Mouse (Mus musculus) heart, adult 2 months (tissue): ENCODE measurements at regions not wholly inside any gene's neighbourhood (a gene's known extent, or its start where the extent isn't known, plus 50 kb on each side); places are given as distances from the start of the nearest gene placed in this dataset.

Experiments
- DNase-seq, 2 experiments: peaks; one replicate each; pipeline ENCODE4 v3.0.0; 2021
- H3K27ac ChIP-seq: fragments of 200-600 bp; 2 replicates; pipeline ENCODE4 v1.8.1; 2022
- H3K27me3 ChIP-seq: fragments of 200-500 bp; 2 replicates; pipeline ENCODE4 v1.6.1; 2012; ENCODE audit warnings: mild to moderate bottlenecking, low read length, inconsistent platforms, mixed read lengths; ENCODE audit not compliant: control insufficient read depth, insufficient read depth
- H3K36me3 ChIP-seq: fragments of 200-500 bp; 2 replicates; pipeline ENCODE4 v1.6.1; 2012; ENCODE audit warnings: low read length, inconsistent platforms; ENCODE audit not compliant: control insufficient read depth, insufficient read depth
- H3K4me1 ChIP-seq: fragments of 200-500 bp; 2 replicates; pipeline ENCODE4 v1.6.1; 2011; ENCODE audit warnings: low read length; ENCODE audit not compliant: control insufficient read depth, insufficient read depth
- H3K4me3 ChIP-seq: fragments of 200-600 bp; 2 replicates; pipeline ENCODE4 v1.8.1; 2022
- H3K79me2 ChIP-seq: fragments of 200-500 bp; replicated peaks from 2 replicates; pipeline ENCODE4 v1.6.1; 2012; ENCODE audit warnings: mild to moderate bottlenecking, inconsistent platforms, low read length, moderate library complexity, mixed read lengths; ENCODE audit not compliant: control insufficient read depth, insufficient read depth
- H3K9ac ChIP-seq: fragments of 200-500 bp; 2 replicates; pipeline ENCODE4 v1.6.1; 2012; ENCODE audit warnings: low read depth, mild to moderate bottlenecking, control low read depth, inconsistent platforms, low read length, mixed read lengths
- CTCF ChIP-seq: fragments of 200-600 bp; IDR thresholded peaks from 2 replicates; pipeline ENCODE4 v1.8.1; 2022; ENCODE audit warnings: antibody characterized with exemption, mild to moderate bottlenecking, moderate library complexity
- EP300 ChIP-seq: fragments of 200-500 bp; IDR thresholded peaks from 2 replicates; pipeline ENCODE4 v1.6.1; 2011; ENCODE audit warnings: low read depth, low read length, control low read depth; ENCODE audit not compliant: insufficient read depth
- POLR2A ChIP-seq: fragments of 200-500 bp; IDR thresholded peaks from 2 replicates; pipeline ENCODE4 v1.6.1; 2011; ENCODE audit warnings: mild to moderate bottlenecking, low read depth, low read length, control low read depth; ENCODE audit not compliant: insufficient read depth
- WGBS: fragments of 180-500 bp; shearing (Covaris S2); methylation state at CpG from one replicate; pipeline ENCODE4 v1.1.7; 2018; 5-methylcytosine and 5-hydroxymethylcytosine counted together
- intact Hi-C: fragments of 180-260 bp; cut with DNase I; formaldehyde crosslinking; loops from one replicate; pipeline ENCODE4 v1.15.1; 2025

GRCm38 (mm10) chr13:44149499-44149898 is 364.9 kb downstream of the Cd83 start:
- 63% methylated on average over 3 of the region's 3 CpGs for whole genome bisulfite sequencing
- H3K27ac ChIP-seq, result no peak overlapping the region
- TF ChIP-seq EP300, result no peak
- no peak for TF ChIP-seq POLR2A
- TF ChIP-seq CTCF, result no peak

GRCm38 (mm10) chr13:44151526-44151925 is 367.0 kb downstream of the Cd83 start:
- TF ChIP-seq POLR2A (no peak), CTCF (no peak), EP300 (no peak)
- Histone ChIP-seq H3K4me3 (no peak overlapping the region), H3K9ac (no peak overlapping the region), H3K36me3 (no peaks in the 10 kb centered on the region), H3K4me1 (peaks cover under 1% of the 10 kb centered on the region), H3K79me2 (no peaks in the 10 kb centered on the region), H3K27ac (no peak overlapping the region), H3K27me3 (no peaks in the 10 kb centered on the region)
- DNase-seq, result no peak
- intact Hi-C loops, result no loop called here
- 85% methylated on average over 6 of the region's 6 CpGs for WGBS

More at GRCm38 (mm10) chr13:44149499-44149898, 364.9 kb downstream of the Cd83 start:
- H3K4me3 ChIP-seq, result no peak overlapping the region
- H3K27me3 ChIP-seq, result no peaks in the 10 kb centered on the region
- H3K9ac ChIP-seq, result no peak overlapping the region
- DNase-seq, result no peak
- intact Hi-C loops, result no loop called here
- H3K4me1 ChIP-seq, result no peaks in the 10 kb centered on the region; the same call in 1 of the 2 replicates
- no peaks in the 10 kb centered on the region for H3K79me2 ChIP-seq
- H3K36me3 ChIP-seq, result no peaks in the 10 kb centered on the region

- WGBS, result 71% methylated on average over 10 of the region's 10 CpGs
- Histone ChIP-seq H3K79me2 (no peaks in the 10 kb centered on the region), H3K4me3 (no peak overlapping the region), H3K9ac (no peak overlapping the region), H3K27ac (no peak overlapping the region), H3K27me3 (no peaks in the 10 kb centered on the region), H3K36me3 (no peaks in the 10 kb centered on the region), H3K4me1 (peaks cover 2% of the 10 kb centered on the region; the same call in 1 of the 2 replicates)
- no peak for DNase-seq
- TF ChIP-seq CTCF (no peak), POLR2A (no peak), EP300 (no peak)
- intact Hi-C loops, result no loop called here
Measured at GRCm38 (mm10) chr13:44152806-44153613, 368.4 kb downstream of the Cd83 start.

GRCm38 (mm10) chr13:44153784-44154183 is 369.2 kb downstream of the Cd83 start:
- intact Hi-C loops, result no loop called here
- WGBS, result 93% methylated on average over 5 of the region's 5 CpGs
- no peak for DNase-seq

GRCm38 (mm10) chr13:44155956-44156355 is 371.4 kb downstream of the Cd83 start:
- H3K27ac ChIP-seq, result no peak overlapping the region
- H3K4me3 ChIP-seq, result no peak overlapping the region
- TF ChIP-seq POLR2A, result no peak
- TF ChIP-seq CTCF, result no peak
- TF ChIP-seq EP300, result no peak
- H3K36me3 ChIP-seq, result no peaks in the 10 kb centered on the region
- intact Hi-C loops, result no loop called here
- no peak for DNase-seq
- no peaks in the 10 kb centered on the region for H3K27me3 ChIP-seq
- WGBS, result 91% methylated on average over 4 of the region's 4 CpGs
- H3K4me1 ChIP-seq, result peaks cover 5% of the 10 kb centered on the region
- no peak overlapping the region for H3K9ac ChIP-seq
- H3K79me2 ChIP-seq, result no peaks in the 10 kb centered on the region

More at GRCm38 (mm10) chr13:44153784-44154183, 369.2 kb downstream of the Cd83 start:
- Histone ChIP-seq H3K9ac (no peak overlapping the region), H3K79me2 (no peaks in the 10 kb centered on the region), H3K4me3 (no peak overlapping the region), H3K4me1 (peaks cover 2% of the 10 kb centered on the region; the same call in 1 of the 2 replicates), H3K27ac (no peak overlapping the region), H3K36me3 (no peaks in the 10 kb centered on the region), H3K27me3 (no peaks in the 10 kb centered on the region)
- TF ChIP-seq CTCF, result peak; percentile 40
- TF ChIP-seq POLR2A, result no peak

- 42% methylated on average over 3 of the region's 3 CpGs for WGBS
- H3K79me2 ChIP-seq, result no peaks in the 10 kb centered on the region
- TF ChIP-seq EP300 (no peak), POLR2A (no peak), CTCF (no peak)
- intact Hi-C loops, result no loop called here
- H3K9ac ChIP-seq, result no peak overlapping the region
- H3K27ac ChIP-seq, result no peak overlapping the region
- peaks cover 5% of the 10 kb centered on the region for H3K4me1 ChIP-seq
- H3K27me3 ChIP-seq, result no peaks in the 10 kb centered on the region
- H3K4me3 ChIP-seq, result no peak overlapping the region
- DNase-seq, result no peak
- H3K36me3 ChIP-seq, result no peaks in the 10 kb centered on the region
Measured at GRCm38 (mm10) chr13:44156546-44156945, 372.0 kb downstream of the Cd83 start.
